Mouse (Mus musculus): ENCODE results near the gene Pih1d1.
"Not testable (repeated sequence)": the region's sequence is repeated elsewhere in the genome, so short reads cannot be mapped to it uniquely, and the experiment has no call there.

Gene Pih1d1

GRCm38 (mm10) chr7:45147267-45147666 lies 6.8 kb upstream of the Pih1d1 start:
- DNase-seq (ENCODE audit: low spot score in 2 of 2): no peak

- DNase-seq (ENCODE audit: low spot score in 2 of 2): no peak
Measured at GRCm38 (mm10) chr7:45147899-45148298, 6.2 kb upstream of the Pih1d1 start.

- no peak for DNase-seq (ENCODE audit: low spot score in 2 of 2)
Measured at GRCm38 (mm10) chr7:45148534-45149098, 5.5 kb upstream of the Pih1d1 start.

GRCm38 (mm10) chr7:45149545-45149944 lies 4.6 kb upstream of the Pih1d1 start:
- no peak for DNase-seq (ENCODE audit: low spot score in 2 of 2)

- DNase-seq (ENCODE audit: low spot score in 2 of 2): no peak
Measured at GRCm38 (mm10) chr7:45150321-45150720, 3.8 kb upstream of the Pih1d1 start.

- no peak for DNase-seq (ENCODE audit: low spot score in 2 of 2)
Measured at GRCm38 (mm10) chr7:45151303-45151702, 2.8 kb upstream of the Pih1d1 start.

- not testable (repeated sequence) for DNase-seq (ENCODE audit: low spot score in 2 of 2)
Measured at GRCm38 (mm10) chr7:45153052-45153451, 1.1 kb upstream of the Pih1d1 start.

GRCm38 (mm10) chr7:45153586-45153985 lies 517 bp upstream of the Pih1d1 start:
- DNase-seq (ENCODE audit: low spot score in 2 of 2): no peak

- DNase-seq (ENCODE audit: low spot score in 2 of 2): no peak
Measured at GRCm38 (mm10) chr7:45154993-45155514, 951 bp downstream of the Pih1d1 start.

GRCm38 (mm10) chr7:45155590-45155989 lies 1.5 kb downstream of the Pih1d1 start:
- no peak for DNase-seq (ENCODE audit: low spot score in 2 of 2)

- DNase-seq (ENCODE audit: low spot score in 2 of 2): no peak
Measured at GRCm38 (mm10) chr7:45156206-45156605, 2.1 kb downstream of the Pih1d1 start.

- no peak for DNase-seq (ENCODE audit: low spot score in 2 of 2)
Measured at GRCm38 (mm10) chr7:45157459-45157858, 3.4 kb downstream of the Pih1d1 start.

GRCm38 (mm10) chr7:45158991-45159390 lies 4.9 kb downstream of the Pih1d1 start:
- DNase-seq (ENCODE audit: low spot score in 2 of 2): no peak

- no peak for DNase-seq (ENCODE audit: low spot score in 2 of 2)
Measured at GRCm38 (mm10) chr7:45160316-45160800, 6.3 kb downstream of the Pih1d1 start.

- no peak for DNase-seq (ENCODE audit: low spot score in 2 of 2)
Measured at GRCm38 (mm10) chr7:45160866-45161265, 6.8 kb downstream of the Pih1d1 start.

GRCm38 (mm10) chr7:45161612-45162473 lies 7.7 kb downstream of the Pih1d1 start:
- peak; percentile 89 to 90 for DNase-seq (ENCODE audit: low spot score in 2 of 2)

GRCm38 (mm10) chr7:45162551-45162950 lies 8.4 kb downstream of the Pih1d1 start:
- DNase-seq (ENCODE audit: low spot score in 2 of 2): no peak

GRCm38 (mm10) chr7:45162996-45163615 lies 9.0 kb downstream of the Pih1d1 start:
- no peak for DNase-seq (ENCODE audit: low spot score in 2 of 2)

GRCm38 (mm10) chr7:45163735-45164490 lies 9.8 kb downstream of the Pih1d1 start, which contains the start of gene Slc17a7:
Gene Slc17a7, plus strand, starts transcription at chr7:45163949.
- no peak for DNase-seq (ENCODE audit: low spot score in 2 of 2)

- DNase-seq (ENCODE audit: low spot score in 2 of 2): no peak
Measured at GRCm38 (mm10) chr7:45164833-45165232, 10.7 kb downstream of the Pih1d1 start.

GRCm38 (mm10) chr7:45165701-45166100 lies 11.6 kb downstream of the Pih1d1 start:
- DNase-seq (ENCODE audit: low spot score in 2 of 2): no peak
